18 mouse cellular contexts compared by ENCODE assay signal in genomic region chr16:90318372-90318926, GRCm38 (mm10). TPM values are rescaled to one million over a fixed set of nuclear protein-coding genes. Genes with fewer than 3 reads are reported as not detected.
DNase-seq lines count a peak whose midpoint lies in the region; ATAC-seq and TF ChIP-seq lines count a peak whose summit lies in the region.
"Had no signal": no experiment of that assay in that cellular context is flagged by ENCODE, and none has a peak within 500 bp of the region (broad histone marks: within the 10 kb centered on the region; RNA-seq: fewer than 3 reads in every experiment).

No protein-coding gene starts in this region.

- CTCF ChIA-PET in Patski (lab: Charles Lee), result no interaction called here

- no peak overlapping the region for H3K27ac ChIP-seq in forebrain, embryonic 14.5 days (ENCODE audit: low read depth, low read length)
- H3K27ac ChIP-seq in forebrain, embryonic 16.5 days (ENCODE audit: low read length), result no peak overlapping the region
- no peak overlapping the region for H3K27ac ChIP-seq in midbrain, embryonic 11.5 days (ENCODE audit: low read depth, low read length)
- no peak overlapping the region for H3K27ac ChIP-seq in midbrain, embryonic 13.5 days
- no peak overlapping the region for H3K27ac ChIP-seq in hindbrain, embryonic 13.5 days
- H3K27ac ChIP-seq: embryonic facial prominence, embryonic 12.5 days; hindbrain, embryonic 12.5 days; intestine, embryonic 15.5 days had no signal

- no peaks in the 10 kb centered on the region for H3K9me3 ChIP-seq in forebrain, embryonic 14.5 days (replicated peaks; ENCODE audit: control insufficient read depth, low read length)
- no peaks in the 10 kb centered on the region for H3K9me3 ChIP-seq in forebrain, embryonic 16.5 days (ENCODE audit: control insufficient read depth, low read length)
- H3K9me3 ChIP-seq in midbrain, embryonic 11.5 days (ENCODE audit: control insufficient read depth, low read length), result no peaks in the 10 kb centered on the region
- no peaks in the 10 kb centered on the region for H3K9me3 ChIP-seq in midbrain, embryonic 13.5 days
- H3K9me3 ChIP-seq in hindbrain, embryonic 13.5 days, result no peaks in the 10 kb centered on the region
- H3K9me3 ChIP-seq: embryonic facial prominence, embryonic 12.5 days; hindbrain, embryonic 12.5 days; intestine, embryonic 15.5 days had no signal

- H3K4me1 ChIP-seq in forebrain, embryonic 14.5 days (ENCODE audit: control insufficient read depth, insufficient read depth, low read length), result no peaks in the 10 kb centered on the region
- peaks cover 7% of the 10 kb centered on the region; the same call in 1 of the 2 replicates for H3K4me1 ChIP-seq in forebrain, embryonic 16.5 days (replicated peaks; ENCODE audit: control insufficient read depth, insufficient read depth, low read length)
- no peaks in the 10 kb centered on the region for H3K4me1 ChIP-seq in midbrain, embryonic 11.5 days (ENCODE audit: control insufficient read depth, insufficient read depth, low read length)
- no peaks in the 10 kb centered on the region for H3K4me1 ChIP-seq in midbrain, embryonic 13.5 days (replicated peaks)
- H3K4me1 ChIP-seq in hindbrain, embryonic 13.5 days (replicated peaks), result no peaks in the 10 kb centered on the region; the same call in 1 of the 2 replicates
- H3K4me1 ChIP-seq: embryonic facial prominence, embryonic 12.5 days; hindbrain, embryonic 12.5 days; intestine, embryonic 15.5 days had no signal

- TF ChIP-seq CTCF in Patski (IDR thresholded peaks at IDR 0.05), result no peak

- no peak overlapping the region for H3K4me3 ChIP-seq in forebrain, embryonic 14.5 days (ENCODE audit: low read depth, low read length)
- H3K4me3 ChIP-seq in forebrain, embryonic 16.5 days (replicated peaks; ENCODE audit: low read length), result no peak overlapping the region
- no peak overlapping the region for H3K4me3 ChIP-seq in midbrain, embryonic 11.5 days (ENCODE audit: low read depth, low read length)
- H3K4me3 ChIP-seq in midbrain, embryonic 13.5 days (replicated peaks), result no peak overlapping the region
- no peak overlapping the region for H3K4me3 ChIP-seq in hindbrain, embryonic 13.5 days
- H3K4me3 ChIP-seq: embryonic facial prominence, embryonic 12.5 days; hindbrain, embryonic 12.5 days; intestine, embryonic 15.5 days had no signal

- H3K9ac ChIP-seq in forebrain, embryonic 14.5 days (ENCODE audit: low read length), result no peak overlapping the region
- H3K9ac ChIP-seq in forebrain, embryonic 16.5 days (replicated peaks; ENCODE audit: low read depth, low read length), result no peak overlapping the region
- no peak overlapping the region for H3K9ac ChIP-seq in midbrain, embryonic 11.5 days (ENCODE audit: low read length)
- no peak overlapping the region for H3K9ac ChIP-seq in midbrain, embryonic 13.5 days (replicated peaks)
- H3K9ac ChIP-seq in hindbrain, embryonic 13.5 days, result no peak overlapping the region
- H3K9ac ChIP-seq: embryonic facial prominence, embryonic 12.5 days; hindbrain, embryonic 12.5 days; intestine, embryonic 15.5 days had no signal

- peak; percentile 11 for DNase-seq in forebrain, embryonic 14.5 days (ENCODE audit: low spot score)
- DNase-seq in midbrain, embryonic 11.5 days (ENCODE audit: low spot score, missing footprints), result peak; percentile 76
- DNase-seq in Patski (ENCODE audit: low read depth, low spot score), result no peak
- DNase-seq in retina, embryonic 14.5 days (ENCODE audit: low spot score), result peak; percentile 43
- DNase-seq: adrenal gland, adult 8-10 months; adrenal gland, postnatal 36 days; cerebellum, adult 11-12 months; cerebellum, adult 9-10 months; gastrocnemius, postnatal 25 days; heart, postnatal 10 days; heart, postnatal 4 days; kidney, adult 18-20 months had no signal

- H3K4me2 ChIP-seq in forebrain, embryonic 14.5 days (ENCODE audit: low read length), result no peak overlapping the region
- no peak overlapping the region for H3K4me2 ChIP-seq in forebrain, embryonic 16.5 days (ENCODE audit: low read length)
- no peak overlapping the region for H3K4me2 ChIP-seq in midbrain, embryonic 11.5 days
- H3K4me2 ChIP-seq in midbrain, embryonic 13.5 days (replicated peaks), result no peak overlapping the region
- H3K4me2 ChIP-seq in hindbrain, embryonic 13.5 days, result no peak overlapping the region
- H3K4me2 ChIP-seq: embryonic facial prominence, embryonic 12.5 days; hindbrain, embryonic 12.5 days; intestine, embryonic 15.5 days had no signal

- POLR2A ChIA-PET in Patski (lab: Charles Lee), result no interaction called here

- no peak for ATAC-seq in forebrain, embryonic 14.5 days
- no peak for ATAC-seq in forebrain, embryonic 16.5 days
- ATAC-seq in midbrain, embryonic 11.5 days (ENCODE audit: low FRiP score), result no peak
- no peak for ATAC-seq in midbrain, embryonic 13.5 days
- ATAC-seq in Patski, result peak; percentile 57
- no peak for ATAC-seq in hindbrain, embryonic 13.5 days (ENCODE audit: low FRiP score)
- ATAC-seq: intestine, embryonic 15.5 days had no signal

- H3K36me3 ChIP-seq in forebrain, embryonic 14.5 days (ENCODE audit: control insufficient read depth, insufficient read depth, low read length), result no peaks in the 10 kb centered on the region
- no peaks in the 10 kb centered on the region for H3K36me3 ChIP-seq in forebrain, embryonic 16.5 days (ENCODE audit: control insufficient read depth, insufficient read depth)
- no peaks in the 10 kb centered on the region for H3K36me3 ChIP-seq in midbrain, embryonic 11.5 days (ENCODE audit: control insufficient read depth, insufficient read depth, low read length)
- no peaks in the 10 kb centered on the region for H3K36me3 ChIP-seq in midbrain, embryonic 13.5 days
- H3K36me3 ChIP-seq in hindbrain, embryonic 13.5 days, result no peaks in the 10 kb centered on the region
- H3K36me3 ChIP-seq: embryonic facial prominence, embryonic 12.5 days; hindbrain, embryonic 12.5 days; intestine, embryonic 15.5 days had no signal

- in situ Hi-C loops in Patski (cut with MboI; ENCODE audit: low pct_unique_long_range_greater_than_20kb), result no loop called here

- no peaks in the 10 kb centered on the region for H3K27me3 ChIP-seq in forebrain, embryonic 14.5 days (replicated peaks; ENCODE audit: control insufficient read depth, insufficient read depth, low read length)
- no peaks in the 10 kb centered on the region for H3K27me3 ChIP-seq in forebrain, embryonic 16.5 days (replicated peaks; ENCODE audit: control insufficient read depth, insufficient read depth, low read length)
- H3K27me3 ChIP-seq in midbrain, embryonic 11.5 days (ENCODE audit: control insufficient read depth, insufficient read depth, low read length), result no peaks in the 10 kb centered on the region
- no peaks in the 10 kb centered on the region for H3K27me3 ChIP-seq in midbrain, embryonic 13.5 days
- H3K27me3 ChIP-seq in Patski, result peaks cover 4% of the 10 kb centered on the region
- no peaks in the 10 kb centered on the region for H3K27me3 ChIP-seq in hindbrain, embryonic 13.5 days
- H3K27me3 ChIP-seq: embryonic facial prominence, embryonic 12.5 days; hindbrain, embryonic 12.5 days; intestine, embryonic 15.5 days had no signal

- 14% methylated on average over 12 of the region's 12 CpGs for WGBS in forebrain, embryonic 14.5 days
- WGBS in forebrain, embryonic 16.5 days, result 14% methylated on average over 12 of the region's 12 CpGs
- 76% methylated on average over 12 of the region's 12 CpGs for WGBS in midbrain, embryonic 11.5 days
- WGBS in midbrain, embryonic 13.5 days, result 58% methylated on average over 12 of the region's 12 CpGs
- WGBS in hindbrain, embryonic 13.5 days, result 72% methylated on average over 12 of the region's 12 CpGs

RNA-seq across cellular contexts. Expression of gene Scaf4, which starts 34.1 kb away (rescaled TPM):
- 13.1 and 18.0 TPM in 2 replicates for polyA plus RNA-seq in forebrain, embryonic 14.5 days (2014; fragmentation: Nextera tagmentation; extraction: Ambion mirVana)
- polyA plus RNA-seq in forebrain, embryonic 16.5 days (2015; fragmentation: Nextera tagmentation; extraction: Ambion mirVana), result 24.7 and 25.6 TPM in 2 replicates
- 26.9 and 31.6 TPM in 2 replicates for polyA plus RNA-seq in midbrain, embryonic 11.5 days (2014; fragmentation: Nextera tagmentation; extraction: Ambion mirVana)
- polyA plus RNA-seq in midbrain, embryonic 13.5 days (2015; fragmentation: Nextera tagmentation; extraction: Ambion mirVana), result 25.1 and 29.4 TPM in 2 replicates
- 31.4 TPM for polyA plus RNA-seq in Patski (2021)
- 25.8 and 26.5 TPM in 2 replicates for polyA plus RNA-seq in hindbrain, embryonic 13.5 days (2015; fragmentation: Nextera tagmentation; extraction: Ambion mirVana)
